Mouse (Mus musculus): ENCODE results near the gene Tmx2.
A peak's percentile ranks its signal among the peaks of the same experiment; 100 is the strongest.

Tmx2 gene

DNA sequence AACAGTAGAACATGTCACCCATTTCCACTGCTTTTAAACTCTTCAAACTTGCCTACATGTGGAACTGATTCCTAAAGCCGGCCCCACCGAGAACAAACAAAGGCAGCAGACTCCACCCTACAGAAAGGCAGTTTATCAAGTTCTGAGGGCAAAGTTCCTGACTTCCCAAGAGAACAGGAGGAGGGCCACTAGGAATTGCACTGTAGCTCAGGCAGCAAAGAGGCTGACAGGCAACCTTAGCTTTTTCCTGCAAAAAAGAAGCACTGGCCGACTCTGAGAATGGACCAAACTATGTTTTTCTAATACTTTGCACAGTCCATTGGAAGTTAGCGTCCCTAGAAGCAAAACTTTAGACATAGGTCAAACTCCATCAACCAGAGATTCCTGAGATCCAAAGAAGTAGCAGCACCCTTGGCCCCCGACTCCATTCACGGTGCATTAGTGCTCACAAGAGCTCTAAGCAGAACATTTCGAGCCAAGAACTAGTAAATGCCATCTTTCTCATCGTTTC, 42.7 kb downstream of the Tmx2 start:
- DNase-seq = no peak

DNA sequence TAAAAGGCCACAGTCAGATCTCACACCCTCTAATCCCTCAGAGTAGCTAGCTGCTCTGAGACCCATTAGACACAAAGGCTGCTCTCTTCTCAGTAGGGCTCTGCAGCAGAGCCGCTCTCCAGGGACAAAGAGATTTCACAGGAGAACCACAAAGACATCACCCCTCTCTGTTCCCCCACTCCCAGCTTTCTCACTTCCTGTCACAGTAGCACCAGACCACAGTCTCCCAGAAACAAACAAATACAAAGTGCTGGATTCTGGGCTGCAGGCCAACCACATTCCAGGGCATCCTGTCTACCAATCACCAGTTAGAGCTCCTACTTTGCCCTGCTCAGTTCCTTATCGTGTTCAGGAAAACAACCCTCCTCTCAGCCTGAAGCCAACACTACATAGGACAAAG, 43.3 kb downstream of the Tmx2 start:
- DNase-seq = peak; percentile 82

DNA sequence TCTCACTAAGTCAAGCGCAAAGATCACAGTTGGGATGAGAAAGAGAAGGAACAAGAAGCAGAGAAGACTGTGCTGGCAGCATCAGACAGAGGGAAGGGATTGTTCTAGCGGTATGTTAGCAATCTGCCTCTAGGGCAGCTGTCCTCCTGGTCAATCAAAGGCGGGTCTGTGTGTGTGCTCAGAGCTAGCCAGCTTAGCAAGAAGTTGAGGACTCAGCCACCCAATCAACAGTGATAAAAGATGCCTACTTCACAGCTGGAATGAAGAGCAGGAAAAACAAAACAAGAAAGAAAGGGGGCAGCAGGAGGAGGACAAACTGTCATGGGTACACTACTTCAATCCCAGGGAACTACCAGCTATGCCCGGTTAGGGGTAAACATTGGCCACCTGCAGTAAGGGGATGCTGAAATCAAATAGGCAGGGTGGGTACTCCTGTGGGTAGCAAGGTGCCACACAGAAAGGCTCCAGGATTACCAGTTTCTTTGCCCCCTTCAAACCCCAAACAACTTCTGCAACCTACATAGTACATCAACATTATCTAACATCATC, 43.9 kb downstream of the Tmx2 start:
- no peak for DNase-seq

DNA sequence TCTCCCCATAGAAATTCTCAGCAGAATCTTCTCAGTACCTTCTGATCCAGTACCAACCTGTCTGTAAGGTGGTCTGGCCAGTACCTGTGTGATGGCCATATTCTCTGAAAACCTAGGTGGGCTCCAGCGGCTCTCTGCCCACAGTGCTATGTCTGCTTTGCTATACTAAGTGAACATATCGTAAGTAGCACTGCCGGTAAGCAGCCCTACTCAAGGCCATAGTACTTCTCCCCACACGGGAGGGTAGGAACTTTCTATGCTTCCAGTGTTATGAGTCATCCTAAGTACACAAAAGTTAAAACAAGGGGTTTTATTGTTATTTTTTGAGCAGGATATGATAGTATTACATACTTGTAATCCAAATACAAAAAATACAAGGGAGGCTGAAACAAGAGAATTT, 44.9 kb downstream of the Tmx2 start:
- DNase-seq = no peak

DNA sequence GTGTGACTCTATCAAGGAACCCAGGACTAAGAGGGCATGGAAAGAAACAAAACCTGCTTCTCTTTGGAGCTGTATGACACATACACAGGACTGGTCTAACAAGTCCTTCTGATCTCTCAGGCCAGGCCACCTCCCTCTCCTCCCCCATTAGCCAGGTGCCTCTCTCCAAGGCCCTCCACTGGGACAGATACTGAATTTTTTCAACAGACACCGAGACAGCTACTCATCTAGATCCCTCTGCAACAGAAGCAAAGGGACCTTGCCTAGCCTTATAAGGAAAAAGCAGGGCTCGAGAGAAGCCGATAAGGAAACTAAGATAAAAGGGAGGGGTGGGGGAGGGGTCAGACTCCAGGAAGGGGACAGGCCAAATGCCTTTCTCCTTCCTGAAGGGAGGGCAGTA, 45.9 kb downstream of the Tmx2 start:
- no peak for DNase-seq

DNA sequence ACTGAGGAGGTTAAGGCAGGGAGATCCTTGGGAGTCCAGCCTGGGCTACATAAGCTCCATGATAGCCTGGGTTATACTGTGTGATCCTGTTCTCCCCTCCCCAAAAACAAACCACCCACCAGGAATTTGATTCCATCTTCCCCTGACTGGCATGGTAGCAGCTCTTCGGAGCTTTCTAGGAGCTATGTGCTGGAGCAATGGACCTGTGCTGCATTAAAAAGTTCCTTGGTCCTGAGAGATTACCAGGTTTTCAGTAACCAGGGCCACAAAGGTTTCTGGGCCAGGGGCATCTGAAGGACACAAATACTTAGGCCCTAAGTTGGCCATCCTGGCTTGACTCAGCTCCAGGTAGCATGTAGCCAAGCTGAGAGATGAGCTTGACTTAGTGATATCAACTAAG, 46.9 kb downstream of the Tmx2 start:
- no peak for DNase-seq

DNA sequence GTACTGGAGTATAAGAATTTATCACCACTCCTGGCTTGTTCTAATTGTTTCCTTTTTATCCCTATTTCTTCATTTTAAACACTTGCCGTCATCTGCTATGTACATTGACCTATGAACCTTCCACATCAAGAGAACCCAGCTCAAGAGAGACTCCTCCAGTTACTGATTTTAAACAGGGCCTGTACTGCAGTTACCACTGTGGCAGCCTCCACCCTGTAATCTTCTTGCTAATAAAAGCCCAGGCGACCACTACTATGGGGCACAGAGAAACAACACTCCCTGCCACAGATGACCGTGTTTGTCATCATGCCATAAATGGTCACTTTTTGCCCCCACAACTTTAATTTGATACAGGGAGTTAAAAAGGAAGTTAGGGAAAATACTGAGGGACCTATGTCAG, 51.9 kb downstream of the Tmx2 start:
- no peak for DNase-seq

DNA sequence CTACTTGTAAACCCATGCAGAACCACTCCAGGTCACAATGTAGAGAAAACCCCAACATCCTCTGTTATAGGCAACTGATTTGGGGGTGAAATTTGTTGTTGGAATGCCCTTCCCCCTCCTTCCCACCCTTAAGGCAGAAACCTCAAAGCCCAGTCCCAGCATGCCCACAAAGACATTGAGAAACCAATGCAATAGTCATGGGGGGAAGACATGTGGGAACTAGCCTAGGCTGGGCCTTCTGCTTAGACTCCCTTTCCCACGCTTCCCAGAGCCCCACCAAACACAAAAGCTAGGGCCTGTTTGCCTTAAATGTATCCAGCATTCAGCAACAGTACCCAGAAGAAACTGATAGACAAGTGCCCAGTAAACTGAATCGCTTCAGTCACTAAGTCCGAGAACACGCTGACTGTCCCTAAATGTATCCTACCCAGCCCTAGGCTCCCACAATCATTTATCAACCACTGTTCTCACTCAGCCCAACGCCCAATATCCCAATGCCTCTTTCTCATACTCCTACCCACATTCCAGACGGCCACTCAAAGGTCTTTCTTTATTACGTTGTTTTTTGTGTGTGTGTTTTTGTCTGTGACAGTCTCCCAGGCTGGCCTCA, 52.5 kb downstream of the Tmx2 start:
- DNase-seq = no peak

DNA sequence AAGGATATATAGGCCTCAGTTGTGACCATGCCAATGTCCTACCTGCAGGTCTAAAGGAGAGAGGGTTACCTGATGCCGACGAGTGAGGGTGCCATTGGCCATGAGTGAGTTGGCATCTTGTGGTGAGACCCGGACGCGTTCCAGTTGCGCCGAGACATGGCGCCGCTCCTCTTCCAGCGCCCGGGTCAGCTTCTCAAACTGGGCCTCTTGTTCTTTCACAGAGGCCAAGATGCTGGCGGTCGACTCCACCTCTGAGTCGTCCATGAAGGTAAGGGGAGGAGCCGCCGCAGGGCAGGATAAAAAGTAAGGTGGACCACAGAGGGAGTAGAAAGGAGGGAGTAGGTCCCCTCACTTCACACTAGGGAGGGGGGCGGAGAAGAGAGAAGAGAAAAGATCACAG, 54.7 kb downstream of the Tmx2 start:
- no peak for DNase-seq

DNA sequence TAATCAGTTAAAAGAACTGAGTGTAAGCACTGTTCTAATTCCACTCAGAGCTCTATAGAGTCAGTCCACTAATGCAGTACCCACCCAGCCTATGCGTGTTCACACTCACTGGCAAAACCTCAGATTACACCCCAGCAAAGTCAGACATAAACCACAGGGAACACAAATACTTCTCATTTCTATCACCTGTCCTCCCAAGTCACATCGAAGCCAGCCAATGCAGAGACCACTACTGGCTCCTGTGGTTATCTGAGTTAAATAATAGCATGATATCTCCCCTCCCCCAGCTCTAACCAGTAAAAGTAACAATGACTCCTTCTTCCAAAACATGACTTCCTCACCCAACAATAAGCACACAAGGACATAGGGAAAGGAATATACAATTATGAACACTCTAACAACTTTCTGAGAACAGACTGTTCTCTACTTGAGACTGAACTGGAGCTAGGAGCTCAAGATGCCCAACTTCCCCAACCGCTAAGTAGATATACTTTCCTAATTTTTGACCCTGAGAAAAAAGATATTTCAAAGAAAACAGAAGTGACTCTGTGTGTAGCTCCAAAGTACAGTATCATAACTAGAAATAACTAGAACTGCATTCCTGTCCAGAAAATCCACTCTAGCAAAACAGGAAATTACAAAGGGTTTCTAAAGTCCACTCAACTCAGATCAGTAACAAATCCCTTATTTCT, 55.4 kb downstream of the Tmx2 start:
- DNase-seq = no peak

DNA sequence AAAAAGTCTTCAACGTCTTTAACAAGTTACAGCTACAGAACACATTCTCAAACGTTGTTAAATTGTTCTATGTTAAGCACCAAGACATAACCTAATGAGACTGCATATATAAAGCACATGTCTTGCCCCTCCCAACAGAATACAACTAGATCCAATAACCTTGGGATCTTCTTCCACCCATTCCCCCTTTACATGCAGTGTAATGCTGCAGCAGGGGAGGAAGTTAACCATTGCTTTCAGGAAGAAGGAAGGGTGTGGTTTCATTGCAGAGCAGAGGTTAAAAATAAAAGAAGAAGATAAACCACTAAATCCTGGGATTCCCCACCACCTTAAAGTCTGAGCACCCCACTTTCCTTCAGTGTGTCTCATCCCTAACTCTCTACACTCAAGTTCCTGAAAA, 56.3 kb downstream of the Tmx2 start:
- DNase-seq = no peak

Measured in right cerebral cortex, adult 18-20 months (tissue).